Mouse (Mus musculus): ENCODE measurements around the gene Kcnq1.

Gene Kcnq1

GRCm38 (mm10) chr7:143328185-143328915 lies 222.2 kb downstream of the Kcnq1 start:
- no peak for DNase-seq

GRCm38 (mm10) chr7:143329110-143329810 lies 223.1 kb downstream of the Kcnq1 start:
- DNase-seq: no peak

GRCm38 (mm10) chr7:143333040-143333439 lies 226.9 kb downstream of the Kcnq1 start:
- no peak for DNase-seq

GRCm38 (mm10) chr7:143333604-143334003 lies 227.4 kb downstream of the Kcnq1 start:
- DNase-seq: no peak

GRCm38 (mm10) chr7:143338690-143339089 lies 232.5 kb downstream of the Kcnq1 start:
- DNase-seq: no peak

- no peak for DNase-seq
Observed at GRCm38 (mm10) chr7:143340601-143341281, 234.6 kb downstream of the Kcnq1 start.

GRCm38 (mm10) chr7:143341301-143341980 lies 235.3 kb downstream of the Kcnq1 start:
- DNase-seq: no peak

GRCm38 (mm10) chr7:143343781-143344306 lies 237.7 kb downstream of the Kcnq1 start:
- no peak for DNase-seq

GRCm38 (mm10) chr7:143349287-143349686 lies 243.1 kb downstream of the Kcnq1 start:
- DNase-seq: no peak

- no peak for DNase-seq
Observed at GRCm38 (mm10) chr7:143349848-143350247, 243.7 kb downstream of the Kcnq1 start.

- no peak for DNase-seq
Observed at GRCm38 (mm10) chr7:143355831-143356230, 249.7 kb downstream of the Kcnq1 start.

- DNase-seq: no peak
Observed at GRCm38 (mm10) chr7:143357109-143357508, 250.9 kb downstream of the Kcnq1 start.

GRCm38 (mm10) chr7:143357831-143358230 lies 251.7 kb downstream of the Kcnq1 start:
- no peak for DNase-seq

GRCm38 (mm10) chr7:143359762-143360161 lies 253.6 kb downstream of the Kcnq1 start:
- no peak for DNase-seq

GRCm38 (mm10) chr7:143360776-143361175 lies 254.6 kb downstream of the Kcnq1 start:
- no peak for DNase-seq

- DNase-seq: no peak
Observed at GRCm38 (mm10) chr7:143364092-143364832, 258.1 kb downstream of the Kcnq1 start.

GRCm38 (mm10) chr7:143364969-143365839 lies 259.0 kb downstream of the Kcnq1 start:
- DNase-seq: no peak

GRCm38 (mm10) chr7:143367366-143368266 lies 261.5 kb downstream of the Kcnq1 start:
- no peak for DNase-seq

GRCm38 (mm10) chr7:143368267-143368643 lies 262.1 kb downstream of the Kcnq1 start:
- DNase-seq: no peak

- DNase-seq: no peak
Observed at GRCm38 (mm10) chr7:143371336-143371735, 265.2 kb downstream of the Kcnq1 start.

Data from spleen, adult 18-20 months (tissue).